Mouse (Mus musculus) monocyte, adult 5-6 weeks (primary cell): Measurements from ENCODE around the gene Gpatch8. TPM values are rescaled to one million over a fixed set of nuclear protein-coding genes. Genes with fewer than 3 reads are reported as not detected.

ENCODE experiments used
- ATAC-seq: fragments of 153-309, 156-312 bp; replicated peaks from 2 replicates; pipeline ENCODE4 v1.8.0; 2017; ENCODE audit warnings: mild to moderate bottlenecking; ENCODE audit not compliant: low TSS enrichment, insufficient number of reproducible peaks, severe bottlenecking, poor library complexity, low FRiP score
- total RNA-seq: library from RNA; stranded (forward); fragments of 200-1000, 200-491, 200-594 nt; gene quantifications from 3 replicates; pipeline ENCODE4 v1.2.3, GENCODE M21; 2017

Gene Gpatch8
- total RNA-seq, 1 experiment from 2014 or later, result 34.8 TPM

DNA sequence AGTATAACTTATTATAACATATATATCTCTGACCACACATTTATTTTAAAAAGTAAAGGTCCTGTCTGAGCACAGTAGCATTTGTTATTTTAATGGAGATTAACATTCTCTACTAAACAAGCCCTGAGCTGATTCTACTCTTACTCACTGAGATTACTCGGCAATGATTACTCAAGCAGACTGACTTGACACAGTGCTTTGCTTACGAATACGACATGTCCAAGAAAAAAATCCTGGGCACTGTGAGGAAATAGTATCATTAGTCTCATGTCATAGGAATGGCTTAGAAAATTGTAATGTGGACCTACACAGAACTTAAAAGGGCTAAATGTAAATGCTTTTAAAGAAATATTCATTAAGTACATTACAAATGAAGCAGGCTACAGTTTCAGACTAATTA is 20.0 kb downstream of the Gpatch8 start:
- no peak for ATAC-seq

DNA sequence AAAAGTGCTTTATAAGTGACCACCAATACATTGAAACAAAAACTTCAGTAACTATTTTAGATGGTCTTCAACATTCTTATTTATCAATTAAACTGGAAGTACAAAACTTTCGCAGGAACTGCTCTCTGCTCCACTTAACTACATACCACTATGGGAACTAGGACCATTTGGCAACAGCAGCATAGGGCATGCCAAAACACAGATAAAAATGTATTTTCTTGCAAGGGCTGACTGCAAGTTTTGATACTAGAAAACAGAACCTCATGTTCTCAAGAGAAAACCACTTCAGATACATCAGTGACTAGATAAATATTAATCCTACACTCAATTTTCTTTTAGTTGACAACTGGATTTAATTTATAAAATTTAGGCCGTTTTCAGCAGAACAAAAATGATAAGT is 22.1 kb downstream of the Gpatch8 start:
- no peak for ATAC-seq

GRCm38 (mm10) chr11:102531425-102531824 is 24.8 kb downstream of the Gpatch8 start:
- ATAC-seq, result no peak

DNA sequence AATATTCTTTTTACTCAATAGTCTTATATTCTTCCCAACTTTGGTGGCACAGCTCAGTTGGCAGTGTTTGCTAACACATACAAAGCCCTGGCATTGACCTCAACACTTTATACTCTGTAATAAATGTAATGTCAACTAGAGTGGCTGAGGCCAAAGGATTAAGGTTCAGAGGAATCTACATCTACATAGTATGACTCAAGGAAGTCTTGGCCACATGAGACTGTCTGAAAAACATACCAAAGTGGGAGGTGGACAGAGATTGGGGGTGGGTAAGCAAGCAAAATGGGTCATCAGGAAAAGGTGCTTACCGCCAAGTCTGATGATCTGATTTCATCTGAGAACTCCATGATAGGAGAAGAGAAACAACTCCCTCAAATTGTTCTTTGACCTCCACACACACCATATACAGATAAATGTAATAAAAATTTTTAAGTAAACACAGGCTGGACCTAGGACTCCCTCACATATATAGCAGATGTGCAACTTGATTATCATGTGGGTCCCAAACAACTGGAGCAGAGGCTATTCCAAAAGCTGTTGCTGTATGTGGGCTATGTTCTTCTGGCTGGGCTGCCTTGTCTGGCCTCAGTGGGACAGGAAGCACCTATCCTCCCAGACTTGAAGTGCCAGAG is 41.3 kb downstream of the Gpatch8 start:
- ATAC-seq, result no peak

DNA sequence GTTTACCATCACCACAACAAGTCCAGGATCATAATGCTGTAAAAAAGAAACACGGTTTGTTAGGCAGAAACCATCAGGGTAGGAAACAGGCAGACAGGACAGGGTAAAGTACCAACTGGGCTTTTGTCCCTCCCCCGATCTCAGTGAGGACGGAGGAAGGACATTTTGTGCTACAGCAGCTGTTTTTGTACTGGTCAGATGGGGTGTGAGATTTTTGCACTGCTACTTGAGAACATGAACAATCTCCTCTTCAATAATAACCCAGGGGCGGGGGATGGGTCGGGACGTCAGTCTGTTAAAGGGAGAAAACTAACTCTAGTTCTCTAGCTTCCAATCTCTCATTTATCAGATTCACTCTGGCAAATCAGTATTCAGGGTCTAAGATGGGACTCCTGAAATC is 46.0 kb downstream of the Gpatch8 start:
- no peak for ATAC-seq

DNA sequence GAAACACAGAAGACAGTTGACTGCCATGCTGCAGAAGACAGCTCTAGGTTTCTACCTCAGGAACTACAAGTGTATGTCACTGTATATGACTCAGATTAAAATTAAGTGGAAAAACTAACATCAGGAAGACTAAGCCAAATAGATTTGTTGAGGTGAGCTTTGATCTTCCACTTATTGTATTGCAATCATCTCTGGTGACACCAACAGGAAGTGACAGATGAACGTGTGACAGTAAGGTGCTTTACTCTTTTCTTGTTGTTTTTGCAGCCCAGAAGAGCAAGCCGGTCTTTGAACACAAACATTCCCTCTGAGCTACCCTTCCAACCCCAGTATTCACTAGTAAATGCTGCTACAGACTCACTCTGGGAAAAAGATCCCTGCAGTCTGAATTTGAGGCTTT is 59.5 kb downstream of the Gpatch8 start:
- ATAC-seq, result no peak

GRCm38 (mm10) chr11:102496206-102496605 is 60.0 kb downstream of the Gpatch8 start:
- no peak for ATAC-seq

GRCm38 (mm10) chr11:102495742-102496141 is 60.5 kb downstream of the Gpatch8 start:
- no peak for ATAC-seq

- no peak for ATAC-seq
Measured at GRCm38 (mm10) chr11:102495114-102495513, 61.1 kb downstream of the Gpatch8 start.

DNA sequence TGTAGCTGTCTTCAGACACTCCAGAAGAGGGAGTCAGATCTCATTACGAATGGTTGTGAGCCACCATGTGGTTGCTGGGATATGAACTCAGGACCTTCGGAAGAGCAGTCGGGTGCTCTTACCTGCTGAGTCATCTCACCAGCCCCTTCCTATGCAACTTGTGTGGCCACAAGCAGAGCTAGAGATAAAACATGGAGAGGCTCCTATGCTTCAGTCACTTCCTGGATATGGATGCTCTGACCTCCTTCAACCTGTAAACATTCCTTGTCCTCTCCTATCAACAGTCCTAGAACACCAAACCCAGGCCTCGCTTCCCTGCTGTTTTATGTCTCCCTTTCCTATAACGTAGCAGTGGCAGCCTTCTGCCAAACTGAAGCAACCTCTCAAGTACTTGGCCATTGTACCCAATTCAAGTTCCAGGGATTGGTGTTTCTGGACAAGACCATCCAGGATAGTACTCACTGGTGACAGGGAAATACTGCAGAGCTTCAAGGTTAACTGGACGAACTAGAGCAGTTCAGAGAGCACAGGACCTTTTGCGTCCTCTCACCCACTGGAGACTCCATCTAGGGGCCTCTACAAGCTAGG is 62.0 kb downstream of the Gpatch8 start:
- no peak for ATAC-seq

GRCm38 (mm10) chr11:102493241-102493640 is 63.0 kb downstream of the Gpatch8 start:
- no peak for ATAC-seq

- no peak for ATAC-seq
Measured at GRCm38 (mm10) chr11:102487901-102488300, 68.3 kb downstream of the Gpatch8 start.

DNA sequence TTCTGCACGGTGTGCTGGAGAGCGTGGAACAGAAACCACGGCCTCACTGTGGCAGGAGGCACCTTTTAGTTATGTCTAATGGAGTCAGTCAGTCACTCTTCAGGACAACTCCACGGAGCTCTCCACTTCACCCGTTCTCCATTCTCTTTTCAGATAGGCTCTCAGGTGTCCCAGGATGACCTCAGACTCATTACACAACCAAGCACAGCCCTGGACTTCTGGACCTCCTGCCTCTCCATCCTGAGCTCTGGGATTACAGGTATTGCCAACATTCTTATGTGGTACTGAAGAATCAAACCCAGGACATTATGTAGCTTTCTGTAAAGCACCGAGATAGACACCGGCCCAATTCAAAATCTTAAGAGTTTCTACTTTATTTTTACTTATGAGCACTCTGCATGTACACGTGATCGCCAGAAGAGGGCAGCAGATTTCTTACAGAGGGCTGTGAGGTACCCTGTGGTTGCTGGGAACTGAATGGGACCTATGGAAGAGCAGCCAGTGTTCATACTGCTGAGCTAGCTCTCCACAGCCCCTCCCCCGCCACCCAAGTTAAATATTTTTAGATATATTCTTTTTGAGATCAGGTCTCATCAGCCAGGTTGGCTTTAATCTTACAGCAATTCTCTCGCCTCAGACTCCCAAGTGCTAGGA is 69.3 kb downstream of the Gpatch8 start:
- ATAC-seq, result no peak; the same call in 1 of the 2 replicates

DNA sequence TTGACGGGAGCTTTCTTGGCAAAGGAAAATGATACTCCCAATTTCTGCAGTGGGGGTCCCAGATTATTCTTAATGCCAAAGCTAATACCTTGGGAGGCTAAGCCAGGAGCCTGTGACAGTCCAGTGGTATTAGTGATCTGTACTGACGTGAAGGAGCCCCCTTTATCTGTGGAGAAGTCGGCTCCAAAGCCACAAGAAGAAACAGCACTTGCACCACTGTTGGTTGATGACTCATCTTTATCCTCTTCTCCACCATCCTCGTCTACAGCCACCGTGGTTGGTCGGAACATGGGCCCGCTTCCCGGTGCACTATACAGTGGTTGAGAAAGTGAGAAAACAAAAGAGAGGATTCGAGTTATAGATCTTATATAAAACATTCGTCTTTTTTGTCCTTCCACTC is 74.4 kb downstream of the Gpatch8 start:
- no peak for ATAC-seq

GRCm38 (mm10) chr11:102480897-102481296 is 75.3 kb downstream of the Gpatch8 start:
- ATAC-seq, result no peak

DNA sequence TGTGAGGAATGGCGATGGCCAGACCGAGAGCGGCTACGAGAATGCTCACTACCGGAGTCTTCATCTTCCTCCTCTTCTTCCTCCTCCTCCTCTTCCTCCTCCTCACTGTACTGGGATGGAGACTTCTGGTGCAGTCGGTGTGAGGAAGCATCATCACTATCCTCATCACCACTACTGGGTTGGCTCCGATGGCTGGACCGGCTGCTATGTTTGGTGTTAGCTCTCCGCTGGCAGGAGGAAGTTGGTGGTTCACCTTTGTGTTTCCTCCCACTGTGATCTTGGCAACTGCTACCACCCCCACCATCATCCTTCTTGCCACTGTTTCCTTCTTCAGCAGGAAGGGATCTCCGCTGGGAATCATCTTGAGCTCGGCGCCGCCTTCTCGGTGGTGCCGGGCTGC is 76.1 kb downstream of the Gpatch8 start:
- ATAC-seq, result no peak

DNA sequence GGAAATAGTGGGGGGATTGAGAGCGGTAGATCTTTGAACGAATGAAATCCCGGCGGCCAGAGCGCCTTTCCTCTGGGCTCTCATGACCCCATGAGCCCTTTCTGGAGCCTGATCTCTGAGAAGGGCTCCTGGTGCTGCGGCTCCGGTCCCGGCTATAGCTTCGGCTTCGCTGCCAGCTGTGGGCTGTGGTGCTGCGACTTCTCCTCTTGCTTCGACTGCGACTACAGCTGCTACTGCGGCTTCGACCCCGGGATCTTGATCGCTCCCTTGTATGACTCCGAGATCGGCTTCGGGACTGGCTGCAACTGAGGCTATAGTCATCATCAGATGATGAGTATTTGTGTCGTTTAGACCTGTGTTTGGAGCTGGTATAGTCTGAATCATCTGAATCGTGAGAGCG is 76.6 kb downstream of the Gpatch8 start:
- ATAC-seq, result no peak

GRCm38 (mm10) chr11:102478671-102479070 is 77.5 kb downstream of the Gpatch8 start:
- ATAC-seq, result no peak

- no peak for ATAC-seq
Measured at GRCm38 (mm10) chr11:102475027-102475426, 81.2 kb downstream of the Gpatch8 start.

DNA sequence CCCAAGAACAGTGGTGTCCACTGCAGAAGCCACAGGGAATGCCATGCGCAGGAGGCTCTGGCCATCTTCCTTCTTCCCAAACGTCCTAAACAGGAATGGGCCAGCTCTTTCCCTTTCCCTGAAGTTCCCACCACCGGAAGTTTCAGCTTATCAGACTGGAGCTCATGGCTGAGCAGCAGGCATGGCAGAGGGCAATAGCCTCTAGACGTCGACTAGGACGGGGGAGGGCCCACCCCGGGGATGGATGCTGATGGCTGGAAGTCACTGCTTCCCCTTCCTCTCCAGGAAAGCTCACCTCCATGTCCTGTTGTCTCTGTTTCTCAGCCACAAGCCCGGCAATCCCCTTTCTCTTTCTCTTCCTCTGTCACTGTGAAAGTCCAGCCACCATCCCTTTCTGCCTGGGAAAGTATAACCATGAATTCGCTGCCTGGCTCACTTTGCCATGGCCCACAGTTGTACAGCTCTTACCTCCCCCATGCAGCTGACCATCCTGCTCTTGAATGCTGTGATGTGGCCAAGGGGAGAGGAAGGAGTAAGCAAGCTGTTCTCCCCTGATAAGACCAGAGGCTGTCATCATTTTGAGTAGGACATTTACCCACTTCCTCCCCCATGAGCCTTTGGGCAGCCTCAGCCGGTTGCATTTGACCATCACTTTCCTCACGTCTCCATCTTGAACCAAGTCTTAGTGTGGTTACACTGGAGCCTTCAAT is 86.4 kb downstream of the Gpatch8 start, which contains the start of gene Itga2b:
Gene Itga2b, minus strand, starts transcription at position 475 of the 710 bp plus-strand sequence.
- peak; percentile 30 for ATAC-seq
